Mouse (Mus musculus) liver, embryonic 14.5 days (tissue): ENCODE data around the gene Plekha7. TPM values are rescaled to one million over a fixed set of nuclear protein-coding genes. Genes with fewer than 3 reads are reported as not detected.

Source experiments
- ATAC-seq: fragments of 200-750 bp; cut with Nextera tagmentation; 2 replicates; pipeline ENCODE4 v1.8.0; 2017; ENCODE audit warnings: moderate number of reproducible peaks, mild to moderate bottlenecking, moderate library complexity; ENCODE audit not compliant: insufficient read depth
- DNase-seq, 3 experiments: peaks; one replicate each; pipeline ENCODE4 v3.0.0-alpha.2; 2012 to 2013; ENCODE audit warnings: low read depth in 3 of 3, low spot score in 3 of 3
- H3K27ac ChIP-seq: fragments of 300-500 bp; sonication (generic); 2 replicates; pipeline ENCODE4 v1.5.1; 2014; ENCODE audit warnings: moderate library complexity, mild to moderate bottlenecking, control low read depth, inconsistent platforms
- H3K27me3 ChIP-seq: fragments of 300-500 bp; sonication (generic); 2 replicates; pipeline ENCODE4 v1.6.1; 2014; ENCODE audit warnings: mild to moderate bottlenecking, low read length, moderate library complexity; ENCODE audit not compliant: control insufficient read depth, insufficient read depth
- H3K36me3 ChIP-seq: fragments of 300-500 bp; sonication (generic); replicated peaks from 2 replicates; pipeline ENCODE4 v1.6.1; 2014; ENCODE audit warnings: low read depth; ENCODE audit not compliant: control insufficient read depth, insufficient read depth
- H3K4me1 ChIP-seq, 2 experiments: fragments of 200-500 bp in 1 of 2; fragments of 300-500 bp in 1 of 2; sonication (generic) in 1 of 2; replicated peaks; 2 replicates each; pipeline ENCODE4 v1.6.1; 2012 to 2014; ENCODE audit warnings: antibody characterized with exemption in 1 of 2, inconsistent platforms in 1 of 2, low read length in 1 of 2; ENCODE audit not compliant: control insufficient read depth in 2 of 2, insufficient read depth in 2 of 2
- H3K4me2 ChIP-seq: fragments of 300-500 bp; sonication (generic); 2 replicates; pipeline ENCODE4 v1.6.1; 2014; ENCODE audit warnings: low read depth, mild to moderate bottlenecking, control low read depth, moderate library complexity
- H3K4me3 ChIP-seq, 2 experiments: fragments of 200-500 bp in 1 of 2; fragments of 300-500 bp in 1 of 2; sonication (generic) in 1 of 2; 2 replicates each; pipeline ENCODE4 v1.5.1; 2012 to 2014; ENCODE audit warnings: low read depth in 2 of 2, low read length in 2 of 2, mild to moderate bottlenecking in 2 of 2, control low read depth in 1 of 2, inconsistent platforms in 1 of 2, moderate library complexity in 1 of 2; ENCODE audit not compliant: insufficient read depth in 1 of 2
- H3K9ac ChIP-seq: fragments of 300-500 bp; sonication (generic); replicated peaks from 2 replicates; pipeline ENCODE4 v1.6.1; 2014; ENCODE audit warnings: mild to moderate bottlenecking, control low read depth, moderate library complexity
- H3K9me3 ChIP-seq: fragments of 300-500 bp; sonication (generic); 2 replicates; pipeline ENCODE4 v1.6.1; 2016; ENCODE audit warnings: low read length, mixed read lengths; ENCODE audit not compliant: control insufficient read depth
- CTCF ChIP-seq: IDR thresholded peaks from 2 replicates; pipeline ENCODE4 v1.5.1; 2016; ENCODE audit warnings: antibody characterized with exemption, low read depth, control low read depth
- EP300 ChIP-seq: IDR thresholded peaks from 2 replicates; pipeline ENCODE4 v1.6.1; 2016; ENCODE audit warnings: antibody characterized with exemption, low read depth
- WGBS: fragments of 180-500 bp; shearing (Covaris S2); extraction: QIAGEN DNeasy Blood & Tissue Kit; methylation state at CpG from one replicate; pipeline ENCODE4 v1.1.7; 2014; ENCODE audit not compliant: insufficient replicate concordance; 5-methylcytosine and 5-hydroxymethylcytosine counted together
- polyA plus RNA-seq, 2 experiments: library from polyadenylated mRNA; depleted of rRNA in 1 of 2; stranded (reverse) in 1 of 2; unstranded in 1 of 2; fragments of >200 nt; fragmentation: Nextera tagmentation in 1 of 2; extraction: Ambion mirVana in 1 of 2; gene quantifications; 2 replicates each; pipeline versions ENCODE4 v1.2.1 to v1.2.3; 2012 to 2014

The Plekha7 gene
- polyA plus RNA-seq, 2 experiments, result 1.5 to 2.1 TPM

- no peaks in the 10 kb centered on the region for H3K36me3 ChIP-seq
- no peaks in the 10 kb centered on the region for H3K27me3 ChIP-seq
- DNase-seq, result no peak
- WGBS, result 16% methylated on average over 4 of the region's 4 CpGs
- H3K4me3 ChIP-seq, result no peak overlapping the region
- no peak for TF ChIP-seq EP300
- TF ChIP-seq CTCF, result no peak
- no peaks in the 10 kb centered on the region for H3K9me3 ChIP-seq
- no peak overlapping the region for H3K27ac ChIP-seq
- no peak overlapping the region for H3K9ac ChIP-seq
- ATAC-seq, result no peak
- H3K4me1 ChIP-seq, result no peaks in the 10 kb centered on the region
- no peak overlapping the region for H3K4me2 ChIP-seq
Observed at GRCm38 (mm10) chr7:116149568-116149967, 158.6 kb downstream of the Plekha7 start.

GRCm38 (mm10) chr7:116147114-116147513 is 161.1 kb downstream of the Plekha7 start:
- Histone ChIP-seq H3K27ac (no peak overlapping the region), H3K4me1 (no peaks in the 10 kb centered on the region), H3K27me3 (no peaks in the 10 kb centered on the region), H3K4me3 (no peak overlapping the region), H3K4me2 (no peak overlapping the region), H3K9ac (no peak overlapping the region), H3K36me3 (no peaks in the 10 kb centered on the region), H3K9me3 (no peaks in the 10 kb centered on the region)
- DNase-seq (no peak), ATAC-seq (no peak)
- 72% methylated on average over 2 of the region's 2 CpGs for WGBS
- TF ChIP-seq CTCF, result no peak
- no peak for TF ChIP-seq EP300

GRCm38 (mm10) chr7:116145030-116145429 is 163.1 kb downstream of the Plekha7 start:
- Histone ChIP-seq H3K9ac (no peak overlapping the region), H3K36me3 (no peaks in the 10 kb centered on the region), H3K4me2 (no peak overlapping the region), H3K9me3 (no peaks in the 10 kb centered on the region), H3K4me3 (no peak overlapping the region), H3K27me3 (no peaks in the 10 kb centered on the region), H3K4me1 (no peaks in the 10 kb centered on the region), H3K27ac (no peak overlapping the region)
- TF ChIP-seq CTCF, result no peak
- TF ChIP-seq EP300, result no peak
- WGBS, result 80% methylated on average over 6 of the region's 6 CpGs
- no peak for ATAC-seq
- no peak for DNase-seq

- ATAC-seq, result no peak
- Histone ChIP-seq H3K27me3 (no peaks in the 10 kb centered on the region), H3K36me3 (no peaks in the 10 kb centered on the region), H3K9ac (no peak overlapping the region), H3K4me1 (no peaks in the 10 kb centered on the region), H3K27ac (no peak overlapping the region), H3K4me2 (no peak overlapping the region), H3K4me3 (no peak overlapping the region), H3K9me3 (no peaks in the 10 kb centered on the region)
- TF ChIP-seq EP300 (no peak), CTCF (no peak)
- DNase-seq, result no peak
- WGBS, result 48% methylated on average over 3 of the region's 3 CpGs
Observed at GRCm38 (mm10) chr7:116137671-116138070, 170.5 kb downstream of the Plekha7 start.

GRCm38 (mm10) chr7:116137149-116137548 is 171.0 kb downstream of the Plekha7 start:
- Histone ChIP-seq H3K27ac (no peak overlapping the region), H3K36me3 (no peaks in the 10 kb centered on the region), H3K4me2 (no peak overlapping the region), H3K27me3 (no peaks in the 10 kb centered on the region), H3K4me3 (no peak overlapping the region), H3K4me1 (no peaks in the 10 kb centered on the region), H3K9me3 (no peaks in the 10 kb centered on the region), H3K9ac (no peak overlapping the region)
- no peak for ATAC-seq
- 47% methylated on average over 12 of the region's 12 CpGs for WGBS
- DNase-seq, result no peak
- TF ChIP-seq EP300 (no peak), CTCF (no peak)
